Mouse (Mus musculus): Measurements from ENCODE around the gene Sept3. TPM values are rescaled to one million over a fixed set of nuclear protein-coding genes. Genes with fewer than 3 reads are reported as not detected.

The Sept3 gene
- polyA plus RNA-seq (2014; fragmentation: Nextera tagmentation; extraction: Ambion mirVana), result 7.1 and 7.4 TPM in 2 replicates

- WGBS, result 27% methylated on average over 6 of the region's 6 CpGs
- peak within 1 kb of the TSS; percentile 52 for H3K9ac ChIP-seq (ENCODE audit: low read depth, low read length)
- H3K27me3 ChIP-seq (replicated peaks; ENCODE audit: control insufficient read depth, insufficient read depth, low read length), result peaks cover 55% of the 10 kb centered on the region
- DNase-seq (ENCODE audit: low spot score) (no peak), ATAC-seq (replicated peaks; ENCODE audit: low FRiP score) (no peak)
- H3K4me1 ChIP-seq (replicated peaks; ENCODE audit: control insufficient read depth, insufficient read depth, low read length), result peaks cover 7% of the 10 kb centered on the region; the same call in 1 of the 2 replicates
- H3K9me3 ChIP-seq (ENCODE audit: control insufficient read depth, low read length), result no peaks in the 10 kb centered on the region
- H3K27ac ChIP-seq (ENCODE audit: low read depth, low read length), result no peak within 1 kb of the TSS
- H3K4me2 ChIP-seq, result peak within 1 kb of the TSS; percentile 79
- no peaks in the 10 kb centered on the region for H3K36me3 ChIP-seq (ENCODE audit: control insufficient read depth, insufficient read depth, low read length)
- H3K4me3 ChIP-seq (ENCODE audit: low read depth, low read length), result peak within 1 kb of the TSS; percentile 57
Measured at GRCm38 (mm10) chr15:82274593-82274926, at the start of gene Sept3. TSS of gene Sept3 (plus strand) at chr15:82274893.

GRCm38 (mm10) chr15:82225769-82226168 is 48.9 kb upstream of the Sept3 start:
- DNase-seq (ENCODE audit: low spot score) (no peak), ATAC-seq (replicated peaks; ENCODE audit: low FRiP score) (no peak)
- H3K27ac ChIP-seq (ENCODE audit: low read depth, low read length), result no peak overlapping the region
- H3K4me3 ChIP-seq (ENCODE audit: low read depth, low read length), result no peak overlapping the region
- H3K27me3 ChIP-seq (replicated peaks; ENCODE audit: control insufficient read depth, insufficient read depth, low read length), result peaks cover 36% of the 10 kb centered on the region
- H3K9ac ChIP-seq (ENCODE audit: low read depth, low read length), result no peak overlapping the region
- H3K4me2 ChIP-seq, result no peak overlapping the region
- H3K9me3 ChIP-seq (ENCODE audit: control insufficient read depth, low read length), result no peaks in the 10 kb centered on the region
- 73% methylated on average over 5 of the region's 5 CpGs for WGBS
- no peaks in the 10 kb centered on the region for H3K36me3 ChIP-seq (ENCODE audit: control insufficient read depth, insufficient read depth, low read length)
- H3K4me1 ChIP-seq (replicated peaks; ENCODE audit: control insufficient read depth, insufficient read depth, low read length), result peaks cover 19% of the 10 kb centered on the region

GRCm38 (mm10) chr15:82229542-82230045 is 45.1 kb upstream of the Sept3 start:
- Histone ChIP-seq H3K27ac (ENCODE audit: low read depth, low read length) (peak overlapping the region; percentile 69), H3K27me3 (replicated peaks; ENCODE audit: control insufficient read depth, insufficient read depth, low read length) (peaks cover 9% of the 10 kb centered on the region), H3K4me2 (peak overlapping the region; percentile 40), H3K36me3 (ENCODE audit: control insufficient read depth, insufficient read depth, low read length) (peaks cover 3% of the 10 kb centered on the region; the same call in 1 of the 2 replicates), H3K4me3 (ENCODE audit: low read depth, low read length) (no peak overlapping the region), H3K9me3 (ENCODE audit: control insufficient read depth, low read length) (no peaks in the 10 kb centered on the region), H3K9ac (ENCODE audit: low read depth, low read length) (peak overlapping the region; percentile 56; the same call in 1 of the 2 replicates), H3K4me1 (replicated peaks; ENCODE audit: control insufficient read depth, insufficient read depth, low read length) (peaks cover 16% of the 10 kb centered on the region)
- no peak for DNase-seq (ENCODE audit: low spot score)
- WGBS, result 44% methylated on average over 11 of the region's 11 CpGs
- ATAC-seq (replicated peaks; ENCODE audit: low FRiP score), result peak; percentile 91

GRCm38 (mm10) chr15:82230098-82230611 is 44.5 kb upstream of the Sept3 start:
- WGBS, result 64% methylated on average over 6 of the region's 6 CpGs
- no peak for DNase-seq (ENCODE audit: low spot score)

GRCm38 (mm10) chr15:82231100-82231499 is 43.6 kb upstream of the Sept3 start:
- Histone ChIP-seq H3K27me3 (replicated peaks; ENCODE audit: control insufficient read depth, insufficient read depth, low read length) (no peaks in the 10 kb centered on the region), H3K4me3 (ENCODE audit: low read depth, low read length) (no peak overlapping the region), H3K36me3 (ENCODE audit: control insufficient read depth, insufficient read depth, low read length) (peaks cover 3% of the 10 kb centered on the region; the same call in 1 of the 2 replicates), H3K9ac (ENCODE audit: low read depth, low read length) (no peak overlapping the region), H3K9me3 (ENCODE audit: control insufficient read depth, low read length) (no peaks in the 10 kb centered on the region), H3K4me1 (replicated peaks; ENCODE audit: control insufficient read depth, insufficient read depth, low read length) (peaks cover 21% of the 10 kb centered on the region), H3K4me2 (no peak overlapping the region), H3K27ac (ENCODE audit: low read depth, low read length) (no peak overlapping the region)
- WGBS, result 73% methylated on average over 4 of the region's 4 CpGs
- no peak for ATAC-seq (replicated peaks; ENCODE audit: low FRiP score)
- DNase-seq (ENCODE audit: low spot score), result no peak

More at GRCm38 (mm10) chr15:82230098-82230611, 44.5 kb upstream of the Sept3 start:
- peaks cover 4% of the 10 kb centered on the region for H3K27me3 ChIP-seq (replicated peaks; ENCODE audit: control insufficient read depth, insufficient read depth, low read length)
- peak overlapping the region; percentile 56; the same call in 1 of the 2 replicates for H3K9ac ChIP-seq (ENCODE audit: low read depth, low read length)
- H3K4me1 ChIP-seq (replicated peaks; ENCODE audit: control insufficient read depth, insufficient read depth, low read length), result peaks cover 13% of the 10 kb centered on the region
- peak overlapping the region; percentile 69 for H3K27ac ChIP-seq (ENCODE audit: low read depth, low read length)
- H3K4me3 ChIP-seq (ENCODE audit: low read depth, low read length), result no peak overlapping the region
- ATAC-seq (replicated peaks; ENCODE audit: low FRiP score), result peak; percentile 50
- peaks cover 3% of the 10 kb centered on the region; the same call in 1 of the 2 replicates for H3K36me3 ChIP-seq (ENCODE audit: control insufficient read depth, insufficient read depth, low read length)
- H3K9me3 ChIP-seq (ENCODE audit: control insufficient read depth, low read length), result no peaks in the 10 kb centered on the region
- peak overlapping the region; percentile 40 for H3K4me2 ChIP-seq

- peaks cover 22% of the 10 kb centered on the region for H3K4me1 ChIP-seq (replicated peaks; ENCODE audit: control insufficient read depth, insufficient read depth, low read length)
Measured at GRCm38 (mm10) chr15:82231591-82232378, 42.9 kb upstream of the Sept3 start.

GRCm38 (mm10) chr15:82232651-82233050 is 42.0 kb upstream of the Sept3 start:
- 83% methylated on average over 4 of the region's 4 CpGs for WGBS

More at GRCm38 (mm10) chr15:82231591-82232378, 42.9 kb upstream of the Sept3 start:
- H3K4me2 ChIP-seq, result no peak overlapping the region
- no peak for ATAC-seq (replicated peaks; ENCODE audit: low FRiP score)
- no peak overlapping the region for H3K27ac ChIP-seq (ENCODE audit: low read depth, low read length)
- 70% methylated on average over 11 of the region's 11 CpGs for WGBS
- H3K36me3 ChIP-seq (ENCODE audit: control insufficient read depth, insufficient read depth, low read length), result peaks cover 3% of the 10 kb centered on the region; the same call in 1 of the 2 replicates
- H3K9me3 ChIP-seq (ENCODE audit: control insufficient read depth, low read length), result no peaks in the 10 kb centered on the region
- no peak for DNase-seq (ENCODE audit: low spot score)
- H3K4me3 ChIP-seq (ENCODE audit: low read depth, low read length), result no peak overlapping the region
- no peaks in the 10 kb centered on the region for H3K27me3 ChIP-seq (replicated peaks; ENCODE audit: control insufficient read depth, insufficient read depth, low read length)
- no peak overlapping the region for H3K9ac ChIP-seq (ENCODE audit: low read depth, low read length)

GRCm38 (mm10) chr15:82235661-82236060 is 39.0 kb upstream of the Sept3 start:
- DNase-seq (ENCODE audit: low spot score), result no peak

More at GRCm38 (mm10) chr15:82232651-82233050, 42.0 kb upstream of the Sept3 start:
- Histone ChIP-seq H3K4me1 (replicated peaks; ENCODE audit: control insufficient read depth, insufficient read depth, low read length) (peaks cover 22% of the 10 kb centered on the region), H3K4me2 (no peak overlapping the region), H3K4me3 (ENCODE audit: low read depth, low read length) (no peak overlapping the region), H3K36me3 (ENCODE audit: control insufficient read depth, insufficient read depth, low read length) (peaks cover 3% of the 10 kb centered on the region; the same call in 1 of the 2 replicates), H3K9me3 (ENCODE audit: control insufficient read depth, low read length) (no peaks in the 10 kb centered on the region), H3K27me3 (replicated peaks; ENCODE audit: control insufficient read depth, insufficient read depth, low read length) (no peaks in the 10 kb centered on the region), H3K9ac (ENCODE audit: low read depth, low read length) (no peak overlapping the region), H3K27ac (ENCODE audit: low read depth, low read length) (no peak overlapping the region)
- no peak for DNase-seq (ENCODE audit: low spot score)
- no peak for ATAC-seq (replicated peaks; ENCODE audit: low FRiP score)

More at GRCm38 (mm10) chr15:82235661-82236060, 39.0 kb upstream of the Sept3 start:
- H3K4me1 ChIP-seq (replicated peaks; ENCODE audit: control insufficient read depth, insufficient read depth, low read length), result peaks cover 9% of the 10 kb centered on the region
- no peak overlapping the region for H3K4me3 ChIP-seq (ENCODE audit: low read depth, low read length)
- 53% methylated on average over 10 of the region's 10 CpGs for WGBS
- peak; percentile 54; the same call in 1 of the 2 replicates for ATAC-seq (replicated peaks; ENCODE audit: low FRiP score)
- H3K9me3 ChIP-seq (ENCODE audit: control insufficient read depth, low read length), result no peaks in the 10 kb centered on the region
- no peak overlapping the region for H3K4me2 ChIP-seq
- no peak overlapping the region for H3K27ac ChIP-seq (ENCODE audit: low read depth, low read length)
- H3K9ac ChIP-seq (ENCODE audit: low read depth, low read length), result no peak overlapping the region
- H3K27me3 ChIP-seq (replicated peaks; ENCODE audit: control insufficient read depth, insufficient read depth, low read length), result no peaks in the 10 kb centered on the region
- H3K36me3 ChIP-seq (ENCODE audit: control insufficient read depth, insufficient read depth, low read length), result peaks cover 3% of the 10 kb centered on the region; the same call in 1 of the 2 replicates
